Mouse (Mus musculus) neural tube, embryonic 12.5 days (tissue): ENCODE results near the gene Pccb. TPM values are rescaled to one million over a fixed set of nuclear protein-coding genes. Genes with fewer than 3 reads are reported as not detected.

Experiments used
- ATAC-seq: fragments of 200-750 bp; cut with Nextera tagmentation; 2 replicates; pipeline ENCODE4 v1.8.0; 2017; ENCODE audit warnings: low read depth, mild to moderate bottlenecking, moderate TSS enrichment, moderate library complexity; ENCODE audit not compliant: low FRiP score
- H3K27ac ChIP-seq: fragments of 300-500 bp; sonication (generic); 2 replicates; pipeline ENCODE4 v1.5.1; 2016
- H3K27me3 ChIP-seq: fragments of 300-500 bp; sonication (generic); replicated peaks from 2 replicates; pipeline ENCODE4 v1.6.1; 2016; ENCODE audit warnings: mild to moderate bottlenecking
- H3K36me3 ChIP-seq: fragments of 300-500 bp; sonication (generic); 2 replicates; pipeline ENCODE4 v1.6.1; 2016; ENCODE audit warnings: mild to moderate bottlenecking
- H3K4me1 ChIP-seq: fragments of 300-500 bp; sonication (generic); 2 replicates; pipeline ENCODE4 v1.6.1; 2016
- H3K4me2 ChIP-seq: fragments of 300-500 bp; sonication (generic); replicated peaks from 2 replicates; pipeline ENCODE4 v1.6.1; 2016; ENCODE audit warnings: mild to moderate bottlenecking
- H3K4me3 ChIP-seq: fragments of 300-500 bp; sonication (generic); 2 replicates; pipeline ENCODE4 v1.5.1; 2016
- H3K9ac ChIP-seq: fragments of 300-500 bp; sonication (generic); 2 replicates; pipeline ENCODE4 v1.6.1; 2016; ENCODE audit warnings: mild to moderate bottlenecking
- H3K9me3 ChIP-seq: fragments of 300-500 bp; sonication (generic); 2 replicates; pipeline ENCODE4 v1.6.1; 2016; ENCODE audit warnings: mild to moderate bottlenecking
- WGBS: fragments of 180-500 bp; shearing (Covaris S2); methylation state at CpG from one replicate; pipeline ENCODE4 v1.1.7; 2016; 5-methylcytosine and 5-hydroxymethylcytosine counted together
- polyA plus RNA-seq: library from polyadenylated mRNA; unstranded; fragments of >200 nt; fragmentation: Nextera tagmentation; extraction: Ambion mirVana; gene quantifications from 2 replicates; pipeline ENCODE4 v1.2.1, GENCODE M21; 2016

The Pccb gene
- polyA plus RNA-seq, 1 experiment from 2014 or later = 17.0 TPM

- no peak overlapping the region for H3K9ac ChIP-seq
- ATAC-seq = no peak
- no peaks in the 10 kb centered on the region for H3K27me3 ChIP-seq
- no peak overlapping the region for H3K27ac ChIP-seq
- no peaks in the 10 kb centered on the region for H3K4me1 ChIP-seq
- WGBS = 93% methylated on average over 8 of the region's 8 CpGs
- no peak overlapping the region for H3K4me2 ChIP-seq
- no peaks in the 10 kb centered on the region for H3K36me3 ChIP-seq
- H3K4me3 ChIP-seq = no peak overlapping the region
- H3K9me3 ChIP-seq = 0 out of 2 replicates have a peak, but pooled peaks cover 6% of the 10 kb centered on the region
These were observed 31.9 kb downstream of the Pccb start for GRCm38 (mm10) chr9:101002841-101003240.

- Histone ChIP-seq H3K4me2 (no peak overlapping the region), H3K27ac (no peak overlapping the region)
- WGBS = 94% methylated on average over 4 of the region's 4 CpGs
These were observed 32.6 kb downstream of the Pccb start for GRCm38 (mm10) chr9:101002053-101002452.

DNA sequence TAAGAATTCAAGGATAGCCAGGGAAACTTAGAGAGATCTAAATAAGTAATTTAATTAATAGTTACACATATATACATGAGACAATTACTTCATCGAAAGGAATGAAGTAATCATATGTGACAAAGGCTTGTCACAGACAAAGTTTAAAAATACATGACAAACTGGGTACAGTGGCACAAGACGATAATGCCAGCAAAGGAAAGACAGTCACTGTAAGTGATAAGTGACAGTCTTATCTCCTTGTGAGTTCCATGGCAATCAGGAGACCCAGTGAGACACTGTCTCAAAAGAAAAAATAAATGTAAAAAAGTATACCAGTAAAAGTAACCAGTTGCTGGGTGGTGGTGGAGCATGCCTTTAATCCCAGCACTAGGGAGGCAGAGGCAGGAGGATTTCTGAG, 37.6 kb downstream of the Pccb start:
- no peak overlapping the region for H3K27ac ChIP-seq

More at GRCm38 (mm10) chr9:101002053-101002452, 32.6 kb downstream of the Pccb start:
- Histone ChIP-seq H3K9me3 (0 out of 2 replicates have a peak, but pooled peaks cover 6% of the 10 kb centered on the region), H3K9ac (no peak overlapping the region), H3K4me1 (no peaks in the 10 kb centered on the region), H3K36me3 (no peaks in the 10 kb centered on the region), H3K27me3 (no peaks in the 10 kb centered on the region), H3K4me3 (no peak overlapping the region)
- ATAC-seq = no peak

DNA sequence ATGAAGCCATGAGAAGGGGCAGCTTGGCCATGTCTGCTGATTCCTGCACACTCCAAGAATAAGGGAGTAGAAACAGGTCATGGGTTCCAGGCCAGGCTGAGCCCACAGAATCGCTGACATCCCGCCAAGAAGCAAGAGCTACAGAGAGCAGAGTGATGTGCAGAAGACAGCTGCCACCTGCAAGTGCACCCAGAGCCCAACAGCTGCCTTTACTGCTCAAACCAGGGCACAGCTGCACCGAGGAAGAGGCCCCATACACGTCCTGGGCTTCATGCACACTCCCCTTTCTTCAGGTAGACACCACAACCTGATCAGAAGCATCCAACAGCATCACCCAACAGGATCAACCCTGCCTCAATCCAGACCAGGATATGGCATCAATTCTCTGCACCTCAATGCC, 40.8 kb downstream of the Pccb start:
- no peak for ATAC-seq
- Histone ChIP-seq H3K27ac (no peak overlapping the region), H3K9me3 (peaks cover 11% of the 10 kb centered on the region), H3K4me2 (no peak overlapping the region), H3K4me3 (no peak overlapping the region), H3K36me3 (peaks cover 20% of the 10 kb centered on the region), H3K9ac (no peak overlapping the region), H3K4me1 (no peaks in the 10 kb centered on the region), H3K27me3 (no peaks in the 10 kb centered on the region)
- WGBS = 89% methylated on average over 4 of the region's 4 CpGs

More for the DNA sequence above, 37.6 kb downstream of the Pccb start:
- Histone ChIP-seq H3K4me3 (no peak overlapping the region), H3K9ac (no peak overlapping the region), H3K27me3 (no peaks in the 10 kb centered on the region), H3K36me3 (peaks cover 17% of the 10 kb centered on the region), H3K4me1 (no peaks in the 10 kb centered on the region), H3K9me3 (0 out of 2 replicates have a peak, but pooled peaks cover 3% of the 10 kb centered on the region), H3K4me2 (no peak overlapping the region)
- no peak for ATAC-seq
- whole genome bisulfite sequencing = 98% methylated on average over 2 of the region's 2 CpGs

DNA sequence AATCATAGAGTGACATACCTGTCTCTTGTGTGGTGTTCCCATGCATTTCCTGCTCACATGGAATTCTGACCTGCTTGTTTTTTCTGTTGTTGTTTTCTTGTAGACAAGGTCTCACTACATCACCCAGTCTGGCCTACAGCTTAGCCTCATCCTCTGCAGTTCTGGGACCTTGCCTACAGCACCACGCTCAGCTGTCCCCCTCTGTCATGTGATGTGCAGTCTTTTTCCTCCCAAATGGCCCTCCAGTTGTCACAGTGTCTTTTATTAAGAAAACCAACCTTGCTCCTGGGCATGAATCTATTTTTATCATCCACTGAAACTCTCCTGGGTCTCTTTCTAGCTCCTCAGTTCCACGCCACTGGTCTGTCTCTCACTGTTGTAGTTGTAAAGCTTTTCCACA, 42.5 kb downstream of the Pccb start:
- H3K4me1 ChIP-seq = no peaks in the 10 kb centered on the region
- peaks cover 20% of the 10 kb centered on the region for H3K36me3 ChIP-seq
- no peak overlapping the region for H3K4me2 ChIP-seq
- H3K4me3 ChIP-seq = no peak overlapping the region
- no peak overlapping the region for H3K27ac ChIP-seq
- H3K9ac ChIP-seq = no peak overlapping the region
- no peak for ATAC-seq
- 89% methylated on average over 2 of the region's 2 CpGs for WGBS
- H3K9me3 ChIP-seq = peaks cover 12% of the 10 kb centered on the region
- no peaks in the 10 kb centered on the region for H3K27me3 ChIP-seq

GRCm38 (mm10) chr9:100991321-100991720, 43.4 kb downstream of the Pccb start:
- H3K4me2 ChIP-seq = no peak overlapping the region
- no peak for ATAC-seq
- H3K36me3 ChIP-seq = peaks cover 20% of the 10 kb centered on the region
- H3K27me3 ChIP-seq = no peaks in the 10 kb centered on the region
- no peak overlapping the region for H3K27ac ChIP-seq
- H3K4me1 ChIP-seq = no peaks in the 10 kb centered on the region
- 91% methylated on average over 2 of the region's 2 CpGs for WGBS
- no peak overlapping the region for H3K4me3 ChIP-seq
- H3K9me3 ChIP-seq = peaks cover 12% of the 10 kb centered on the region
- no peak overlapping the region for H3K9ac ChIP-seq

DNA sequence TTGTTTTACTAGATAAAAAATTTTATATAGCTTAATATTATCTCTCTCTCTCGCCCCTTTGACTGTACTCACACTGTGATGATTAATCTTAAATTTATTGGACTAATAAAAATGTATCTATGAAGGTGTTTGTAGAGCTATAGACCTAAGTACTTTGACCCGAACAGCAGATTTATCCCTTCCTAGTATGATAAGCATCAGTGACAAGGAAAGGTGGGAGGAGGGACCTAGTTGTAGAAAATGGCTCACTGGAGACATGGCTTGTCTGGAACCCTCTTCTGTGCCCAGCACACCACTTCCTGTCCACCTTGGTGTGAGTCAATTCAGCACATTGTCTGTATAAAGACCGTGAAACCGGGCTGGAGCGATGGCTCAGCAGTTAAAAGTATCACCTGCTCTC, 44.1 kb downstream of the Pccb start:
- Histone ChIP-seq H3K36me3 (peaks cover 21% of the 10 kb centered on the region), H3K27me3 (no peaks in the 10 kb centered on the region), H3K9ac (no peak overlapping the region), H3K4me1 (no peaks in the 10 kb centered on the region), H3K9me3 (peaks cover 12% of the 10 kb centered on the region), H3K4me3 (no peak overlapping the region), H3K4me2 (no peak overlapping the region), H3K27ac (no peak overlapping the region)
- 88% methylated on average over 5 of the region's 5 CpGs for WGBS
- ATAC-seq = no peak

DNA sequence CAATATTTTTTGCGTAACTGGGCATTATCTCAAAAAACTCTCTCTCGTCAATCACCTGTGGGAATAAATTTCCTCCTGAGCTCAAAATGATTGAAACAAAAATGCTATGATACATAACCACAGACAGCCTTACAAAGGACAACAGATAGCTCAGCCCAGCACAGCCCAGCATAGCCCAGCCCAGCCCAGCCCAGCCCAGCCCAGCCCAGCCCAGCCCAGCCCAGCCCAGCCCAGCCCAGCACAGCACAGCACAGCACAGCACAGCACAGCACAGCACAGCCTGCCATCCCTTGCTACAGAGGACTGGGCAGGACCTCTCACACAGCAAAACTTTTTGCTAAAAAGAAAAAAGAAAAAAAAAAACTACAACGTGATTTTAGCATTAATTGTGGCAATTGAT, 46.8 kb downstream of the Pccb start:
- no peaks in the 10 kb centered on the region for H3K4me1 ChIP-seq
- no peak overlapping the region for H3K27ac ChIP-seq
- no peak for ATAC-seq
- peaks cover 18% of the 10 kb centered on the region for H3K36me3 ChIP-seq
- H3K4me3 ChIP-seq = no peak overlapping the region
- no peak overlapping the region for H3K4me2 ChIP-seq
- H3K27me3 ChIP-seq = no peaks in the 10 kb centered on the region
- H3K9ac ChIP-seq = no peak overlapping the region
- peaks cover 12% of the 10 kb centered on the region for H3K9me3 ChIP-seq
- 93% methylated on average over 3 of the region's 3 CpGs for WGBS

DNA sequence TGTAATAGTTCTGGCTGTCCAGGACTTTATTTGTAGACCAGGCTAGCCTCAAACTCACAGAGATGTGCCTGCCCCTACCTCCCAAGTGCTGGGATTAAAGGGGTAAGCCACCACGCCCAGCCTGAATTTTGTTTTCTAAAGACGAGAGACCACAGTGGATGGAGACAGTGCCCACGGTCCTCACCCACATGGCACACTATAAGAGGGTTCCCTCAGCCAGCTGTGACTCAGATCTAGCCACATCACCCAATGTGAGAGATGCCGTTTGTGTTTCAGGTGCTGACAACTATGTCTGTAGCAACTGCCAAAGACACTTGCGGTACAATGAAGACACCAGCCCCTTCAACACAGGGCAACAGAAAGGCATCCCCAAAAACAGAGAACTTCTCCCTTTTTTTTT, 47.7 kb downstream of the Pccb start:
- H3K27me3 ChIP-seq = no peaks in the 10 kb centered on the region
- WGBS = 92% methylated on average over 5 of the region's 5 CpGs
- no peak overlapping the region for H3K4me2 ChIP-seq
- no peaks in the 10 kb centered on the region for H3K4me1 ChIP-seq
- H3K9me3 ChIP-seq = peaks cover 12% of the 10 kb centered on the region
- peaks cover 18% of the 10 kb centered on the region for H3K36me3 ChIP-seq
- no peak overlapping the region for H3K27ac ChIP-seq
- no peak for ATAC-seq
- H3K9ac ChIP-seq = no peak overlapping the region
- H3K4me3 ChIP-seq = no peak overlapping the region

GRCm38 (mm10) chr9:100984381-100985310, 50.1 kb downstream of the Pccb start:
- no peak for ATAC-seq
- peaks cover 9% of the 10 kb centered on the region for H3K9me3 ChIP-seq
- H3K36me3 ChIP-seq = peaks cover 18% of the 10 kb centered on the region
- no peak overlapping the region for H3K27ac ChIP-seq
- no peak overlapping the region for H3K4me3 ChIP-seq
- no peaks in the 10 kb centered on the region for H3K27me3 ChIP-seq
- WGBS = 92% methylated on average over 25 of the region's 25 CpGs
- no peaks in the 10 kb centered on the region for H3K4me1 ChIP-seq
- H3K4me2 ChIP-seq = no peak overlapping the region
- H3K9ac ChIP-seq = no peak overlapping the region

DNA sequence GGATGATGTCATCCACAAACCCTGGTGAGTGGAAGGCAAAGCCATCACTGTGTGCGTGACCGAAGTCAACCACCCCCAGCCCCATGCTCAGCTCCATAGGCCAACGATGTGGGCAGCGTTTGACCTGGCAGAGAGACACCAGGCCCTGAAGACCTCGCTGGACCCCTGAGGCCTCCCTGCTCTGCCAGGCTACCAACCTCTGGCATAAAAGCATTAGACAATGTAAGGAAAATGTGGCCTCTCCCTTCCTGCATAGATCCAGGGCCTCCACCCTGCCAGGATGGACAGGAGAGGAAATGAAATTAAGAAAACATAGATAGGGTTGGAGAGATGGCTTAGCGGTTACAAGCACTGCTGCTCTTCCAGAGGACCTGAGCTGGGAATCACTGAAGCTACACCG, 51.9 kb downstream of the Pccb start:
- no peak for ATAC-seq
- no peaks in the 10 kb centered on the region for H3K9me3 ChIP-seq
- H3K4me1 ChIP-seq = no peaks in the 10 kb centered on the region
- no peak overlapping the region for H3K4me2 ChIP-seq
- no peak overlapping the region for H3K4me3 ChIP-seq
- peaks cover 15% of the 10 kb centered on the region for H3K36me3 ChIP-seq
- H3K27ac ChIP-seq = no peak overlapping the region
- H3K27me3 ChIP-seq = no peaks in the 10 kb centered on the region
- WGBS = 92% methylated on average over 7 of the region's 7 CpGs
- H3K9ac ChIP-seq = no peak overlapping the region

DNA sequence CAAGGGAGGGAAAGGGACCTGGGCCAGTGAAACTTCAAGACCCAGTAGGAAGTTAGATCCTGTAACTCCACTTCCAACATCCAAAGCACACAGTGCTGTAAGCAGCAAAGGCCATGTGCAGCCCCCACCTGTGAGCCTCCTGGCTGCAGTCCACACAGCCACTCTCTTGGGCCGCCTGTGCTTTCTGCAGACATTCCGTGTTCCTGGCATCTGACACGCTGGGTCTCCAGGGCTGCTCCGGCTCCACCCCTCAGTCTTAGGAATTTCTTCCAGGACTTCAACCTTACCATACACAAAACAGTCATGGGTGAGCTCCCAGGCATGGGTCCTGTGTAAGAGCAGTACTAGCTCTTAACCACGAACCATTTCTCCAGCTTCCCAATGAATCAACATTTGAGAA, 55.4 kb downstream of the Pccb start:
- H3K9me3 ChIP-seq = no peaks in the 10 kb centered on the region
- no peak for ATAC-seq
- no peak overlapping the region for H3K4me3 ChIP-seq
- peaks cover 7% of the 10 kb centered on the region; the same call in 1 of the 2 replicates for H3K36me3 ChIP-seq
- 86% methylated on average over 5 of the region's 5 CpGs for WGBS
- no peaks in the 10 kb centered on the region for H3K27me3 ChIP-seq
- H3K4me1 ChIP-seq = no peaks in the 10 kb centered on the region
- no peak overlapping the region for H3K27ac ChIP-seq
- no peak overlapping the region for H3K9ac ChIP-seq
- H3K4me2 ChIP-seq = no peak overlapping the region

- H3K4me3 ChIP-seq = no peak overlapping the region
- ATAC-seq = no peak
- no peaks in the 10 kb centered on the region for H3K4me1 ChIP-seq
- no peak overlapping the region for H3K9ac ChIP-seq
- no peak overlapping the region for H3K27ac ChIP-seq
- no peaks in the 10 kb centered on the region for H3K27me3 ChIP-seq
- H3K4me2 ChIP-seq = no peak overlapping the region
- WGBS = 95% methylated on average over 5 of the region's 5 CpGs
- H3K9me3 ChIP-seq = no peaks in the 10 kb centered on the region
- 0 out of 2 replicates have a peak, but pooled peaks cover 5% of the 10 kb centered on the region for H3K36me3 ChIP-seq
These were observed 56.0 kb downstream of the Pccb start for GRCm38 (mm10) chr9:100978666-100979065.
